Mouse (Mus musculus) inflammation-experienced regulatory T-cells, adult 6 months (primary cell): ENCODE results near the gene Phlpp1. TPM values are rescaled to one million over a fixed set of nuclear protein-coding genes. Genes with fewer than 3 reads are reported as not detected.

Experiments
- ATAC-seq: one replicate; pipeline ENCODE4 v1.8.0; 2017
- polyA plus RNA-seq, 3 experiments: library from polyadenylated mRNA; unstranded; fragments of 100-300 nt; shearing (Covaris generic); gene quantifications; one replicate each; pipeline ENCODE4 v1.2.1; 2017

Gene Phlpp1
- polyA plus RNA-seq, 3 experiments from 2014 or later, result 4.4 to 7.8 (median 7.6) TPM

DNA sequence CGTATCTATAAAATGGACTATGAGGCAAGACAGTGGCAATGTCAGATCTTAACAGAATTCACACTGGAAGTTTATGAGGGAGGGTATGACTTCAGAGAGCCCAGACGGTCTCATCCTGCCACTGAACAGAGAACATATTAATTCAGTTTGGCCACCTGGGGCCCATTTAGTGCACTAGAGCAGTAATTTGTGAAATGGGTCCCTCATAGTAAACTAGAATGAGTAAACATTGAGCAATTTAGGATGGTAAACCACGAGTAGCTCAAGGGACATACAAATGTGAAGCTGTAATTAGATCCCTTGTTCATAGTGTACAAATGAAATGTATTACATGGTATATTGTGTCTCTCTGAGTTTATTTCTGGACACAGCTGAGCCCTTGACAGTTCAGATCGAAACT, 3.6 kb upstream of the Phlpp1 start:
- no peak for ATAC-seq

DNA sequence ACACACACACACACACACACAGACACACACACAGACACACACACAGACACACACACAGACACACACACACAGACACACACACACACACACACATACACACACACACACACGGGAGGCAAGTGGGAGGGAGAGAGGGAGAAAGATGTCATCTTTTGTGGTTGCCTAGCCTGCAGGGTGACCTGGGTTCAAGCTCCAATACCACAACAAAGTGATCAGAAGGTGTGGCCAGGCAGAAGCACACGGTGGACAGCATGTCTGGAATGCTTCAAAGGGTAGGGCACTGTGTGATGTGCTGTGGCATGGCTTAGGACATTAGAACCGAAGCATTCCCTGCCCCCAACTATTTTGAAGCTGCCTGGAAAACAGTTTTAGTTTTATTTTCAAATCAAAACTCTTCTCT, 2.8 kb upstream of the Phlpp1 start:
- no peak for ATAC-seq

DNA sequence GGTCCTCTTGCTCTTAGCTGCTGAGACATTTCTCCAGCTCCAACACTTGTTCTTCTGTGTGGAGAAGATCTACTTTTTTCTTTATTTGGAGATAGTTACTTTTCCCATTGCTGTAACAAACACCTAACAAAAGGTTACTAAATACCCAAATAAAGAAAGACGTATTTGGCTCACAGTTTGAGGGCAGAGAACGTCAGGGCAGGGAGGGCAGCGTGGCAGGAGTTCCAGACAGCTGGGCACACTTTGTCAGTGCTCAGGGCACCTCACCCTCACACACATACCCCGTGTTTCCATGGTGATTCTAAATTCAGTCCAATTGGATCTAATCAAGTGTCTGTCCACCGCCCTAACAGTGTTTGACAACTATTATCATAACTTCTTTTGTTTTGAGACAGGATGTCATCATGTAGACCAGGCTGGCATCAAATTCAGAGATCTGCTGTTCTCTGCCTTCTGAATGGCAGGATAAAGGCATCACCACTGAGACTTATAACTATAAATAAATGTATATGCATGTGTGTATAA, 1.7 kb upstream of the Phlpp1 start:
- ATAC-seq, result no peak

DNA sequence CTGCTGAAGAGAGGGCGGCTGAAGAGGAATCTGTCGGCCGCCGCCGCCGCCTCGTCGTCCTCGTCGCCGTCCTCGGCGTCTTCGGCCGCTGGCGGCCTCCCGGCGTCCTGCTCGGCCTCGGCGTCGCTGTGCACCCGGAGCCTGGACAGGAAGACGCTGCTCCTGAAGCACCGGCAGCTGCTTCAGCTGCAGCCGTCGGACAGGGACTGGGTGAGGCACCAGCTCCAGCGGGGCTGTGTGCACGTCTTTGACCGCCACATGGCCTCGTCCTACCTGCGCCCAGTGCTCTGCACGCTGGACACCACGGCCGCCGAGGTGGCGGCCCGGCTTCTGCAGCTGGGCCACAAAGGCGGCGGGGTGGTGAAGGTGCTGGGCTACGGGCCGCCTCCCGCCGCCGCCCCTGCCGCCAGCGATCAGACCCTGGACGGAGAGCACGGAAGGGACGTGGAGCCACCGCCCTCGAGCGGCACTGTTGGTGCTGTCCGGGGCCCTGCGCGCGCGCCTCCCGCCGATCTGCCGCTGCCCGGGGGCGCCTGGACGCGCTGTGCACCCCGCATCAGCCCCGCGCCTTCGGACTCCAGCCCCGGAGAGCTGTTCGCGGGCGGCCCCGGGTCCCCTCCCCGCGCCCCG, 864 bp downstream of the Phlpp1 start:
- ATAC-seq, result no peak

DNA sequence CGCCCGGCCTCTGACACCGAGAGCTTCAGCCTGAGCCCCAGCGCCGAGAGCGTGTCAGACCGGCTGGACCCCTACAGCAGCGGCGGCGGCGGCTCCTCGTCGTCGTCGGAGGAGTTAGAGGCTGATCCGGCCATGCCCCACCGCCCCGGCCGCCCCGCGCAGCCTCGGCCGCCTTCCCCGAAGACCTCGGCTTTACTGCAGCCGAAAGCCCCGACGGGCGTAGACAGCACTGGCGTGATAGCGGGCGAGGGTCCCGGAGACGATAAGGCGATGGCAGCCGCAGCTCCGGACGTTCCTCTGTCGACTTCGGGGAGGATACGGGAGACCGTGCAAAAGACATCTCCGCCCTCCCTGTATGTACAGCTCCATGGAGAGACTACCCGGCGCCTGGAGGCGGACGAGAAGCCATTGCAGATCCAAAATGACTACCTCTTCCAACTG, 1.4 kb downstream of the Phlpp1 start:
- no peak for ATAC-seq

DNA sequence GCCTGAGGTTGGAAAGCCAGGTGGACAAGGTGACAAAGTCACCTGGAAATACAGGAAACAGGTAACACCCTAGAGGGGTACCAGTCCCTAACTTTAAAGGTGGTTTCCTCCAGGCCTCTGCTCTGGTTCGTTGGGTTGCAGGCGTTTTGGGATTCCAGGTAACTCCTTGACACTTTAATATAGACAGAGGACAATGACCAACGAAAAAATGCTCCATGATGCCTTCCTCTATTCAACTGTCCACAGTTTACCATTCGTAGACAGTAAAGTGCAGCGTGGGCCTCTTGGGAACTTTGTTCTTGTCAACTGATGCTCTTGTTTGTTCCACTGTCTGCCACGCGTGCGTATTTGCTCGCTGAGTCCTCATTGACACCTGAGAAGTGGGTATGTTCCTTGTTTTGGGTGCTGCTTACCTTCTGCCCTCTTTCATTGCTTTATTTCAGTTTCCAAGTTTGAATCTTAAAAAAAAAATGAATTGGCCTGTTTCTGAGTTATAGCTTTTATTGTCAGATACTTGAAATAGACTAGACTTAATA, 2.1 kb downstream of the Phlpp1 start:
- no peak for ATAC-seq

DNA sequence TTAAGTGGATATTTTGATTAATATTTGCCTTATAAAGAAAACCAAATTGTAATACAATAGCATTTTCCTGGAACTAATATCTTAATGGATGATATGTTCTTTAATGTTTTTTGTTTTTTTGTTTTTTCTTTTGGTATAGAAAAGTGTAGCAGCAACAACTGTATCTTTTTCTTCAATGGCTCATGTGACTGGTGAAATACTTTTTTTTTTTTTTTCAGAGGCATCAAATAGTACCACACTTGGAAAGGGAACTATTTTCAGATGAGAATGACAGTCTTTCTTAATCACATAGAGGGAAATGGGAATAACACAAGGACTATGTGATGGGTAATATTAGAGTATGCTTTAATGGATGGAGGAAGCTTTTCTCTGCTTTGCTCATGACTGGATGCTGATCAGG, 3.0 kb downstream of the Phlpp1 start:
- no peak for ATAC-seq

DNA sequence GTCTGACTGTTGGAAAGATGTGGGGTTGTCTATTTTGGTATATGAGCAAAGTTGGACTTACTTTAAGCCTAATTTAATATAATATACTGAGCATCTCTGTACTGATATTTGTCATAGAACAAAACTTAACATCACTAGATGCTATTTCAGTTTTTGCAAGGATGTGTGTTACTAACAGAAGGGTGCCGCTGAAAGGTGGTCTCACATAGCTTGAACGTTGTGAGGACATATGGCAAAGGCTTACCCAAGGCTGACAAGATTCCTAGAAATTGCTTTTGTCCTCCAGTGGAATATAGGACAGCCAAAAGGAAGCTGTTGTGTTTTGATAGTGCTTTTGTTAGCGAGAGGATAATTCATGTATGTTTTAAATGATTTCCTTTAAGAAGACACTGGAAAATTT, 3.8 kb downstream of the Phlpp1 start:
- ATAC-seq, result no peak

DNA sequence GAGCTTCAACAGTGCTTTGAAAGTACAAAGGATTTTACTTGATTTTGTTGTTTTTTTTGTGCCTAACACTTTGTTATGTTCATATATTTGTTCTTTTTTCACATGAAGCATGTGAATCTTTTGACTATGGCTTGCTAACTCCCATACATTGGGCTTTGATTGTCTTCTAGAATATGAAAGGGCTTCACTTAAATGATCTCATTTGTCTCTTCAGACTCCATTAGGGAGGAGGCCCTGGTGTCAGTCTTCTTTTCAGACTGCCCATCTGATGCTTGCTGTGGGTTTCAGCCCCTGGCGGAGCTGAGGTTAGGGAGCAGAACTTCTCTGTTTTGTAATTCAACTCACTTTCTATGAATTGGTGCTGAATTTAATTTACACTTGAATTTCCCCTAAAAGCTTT, 5.2 kb downstream of the Phlpp1 start:
- no peak for ATAC-seq

DNA sequence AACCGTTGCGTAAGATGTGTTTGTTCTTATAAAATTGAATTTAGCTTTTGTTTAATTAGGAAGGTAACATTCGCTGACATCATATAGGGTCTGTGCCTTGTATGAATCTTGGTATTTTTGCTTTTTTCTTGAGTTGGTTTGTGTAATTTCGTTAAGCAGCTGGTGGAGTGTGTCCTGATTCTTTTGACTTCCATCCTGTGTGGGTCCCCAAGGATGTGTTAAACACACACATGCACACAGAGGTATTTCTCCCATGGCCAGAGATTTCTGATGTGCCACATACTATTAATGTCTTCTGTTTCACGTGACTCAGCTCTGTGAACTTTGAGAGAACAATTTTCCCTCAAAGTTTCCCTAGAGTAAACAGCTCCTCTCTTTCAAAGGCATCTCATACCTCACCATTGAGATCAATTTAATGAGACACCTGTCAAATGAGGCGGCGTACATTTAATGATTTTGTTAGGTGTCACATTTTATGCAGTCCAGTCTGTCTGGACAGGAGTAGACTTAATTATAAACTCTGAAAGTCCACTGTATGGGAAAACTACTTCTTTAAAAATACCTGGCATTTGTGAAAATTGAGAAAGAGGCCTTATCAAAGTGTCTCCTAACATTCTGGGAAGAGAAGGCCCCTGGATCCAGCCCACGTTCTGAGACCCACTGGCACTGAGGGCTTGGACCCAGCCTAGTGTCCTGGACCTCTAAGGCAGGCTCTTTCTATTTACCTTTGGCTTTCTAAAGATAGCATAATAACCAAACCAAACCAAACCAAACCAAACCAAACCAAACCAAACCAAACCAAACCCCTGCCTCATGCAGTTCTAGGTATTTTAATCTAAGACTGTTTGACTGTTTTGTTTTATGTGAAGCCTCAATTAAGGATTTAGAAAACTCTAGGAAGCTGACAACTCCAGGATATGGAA, 6.6 kb downstream of the Phlpp1 start:
- no peak for ATAC-seq

DNA sequence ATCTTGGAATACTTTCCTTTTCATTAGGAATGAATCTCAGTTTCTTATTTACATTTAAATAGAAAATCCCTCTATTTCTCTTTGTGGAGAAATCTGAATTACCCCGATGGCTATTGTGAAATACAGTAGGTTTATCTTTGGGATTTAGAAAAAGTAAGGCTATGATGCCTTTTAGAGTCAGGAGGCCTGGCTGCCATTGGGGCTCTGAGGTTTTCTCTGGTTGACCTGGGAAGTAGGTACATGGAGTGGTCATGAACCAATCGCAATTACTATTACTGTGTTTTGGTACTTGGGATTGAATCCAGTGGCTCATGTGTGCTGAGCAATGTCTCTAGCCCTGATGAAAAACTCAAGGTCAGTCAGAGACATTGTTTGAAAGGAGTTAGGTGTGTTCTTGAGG, 12.1 kb downstream of the Phlpp1 start:
- no peak for ATAC-seq

DNA sequence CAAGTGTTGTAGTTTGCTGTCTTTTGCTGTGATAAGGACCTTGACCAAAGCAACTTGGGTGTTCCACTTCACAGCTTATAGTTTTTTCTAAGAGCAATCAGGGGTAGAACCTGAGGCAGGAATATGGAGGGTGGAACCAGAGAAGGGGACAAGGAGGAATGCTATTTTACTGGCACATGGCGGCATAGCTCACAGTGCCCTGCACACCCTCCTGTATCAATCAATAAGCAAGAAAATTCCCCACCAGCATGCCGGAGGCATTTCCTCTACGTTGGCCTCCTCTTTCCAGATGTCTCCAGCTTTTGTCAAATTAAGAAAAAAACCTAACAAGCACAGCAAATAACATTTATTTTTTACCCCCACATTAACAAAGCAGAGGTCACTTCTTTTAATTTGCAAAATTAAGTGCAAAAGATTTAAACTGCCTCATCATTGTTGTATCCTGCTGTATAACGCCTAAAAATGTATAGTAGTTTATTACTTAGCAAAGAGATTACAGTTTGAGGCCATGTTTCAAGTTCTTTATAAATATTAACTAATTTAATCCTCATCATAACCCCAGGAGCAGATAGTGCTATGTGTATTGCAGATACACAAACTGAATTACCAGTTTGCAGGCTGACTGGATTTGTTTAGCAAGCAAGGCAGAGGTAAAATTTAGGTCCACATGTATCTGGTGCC, 13.4 kb downstream of the Phlpp1 start:
- no peak for ATAC-seq

DNA sequence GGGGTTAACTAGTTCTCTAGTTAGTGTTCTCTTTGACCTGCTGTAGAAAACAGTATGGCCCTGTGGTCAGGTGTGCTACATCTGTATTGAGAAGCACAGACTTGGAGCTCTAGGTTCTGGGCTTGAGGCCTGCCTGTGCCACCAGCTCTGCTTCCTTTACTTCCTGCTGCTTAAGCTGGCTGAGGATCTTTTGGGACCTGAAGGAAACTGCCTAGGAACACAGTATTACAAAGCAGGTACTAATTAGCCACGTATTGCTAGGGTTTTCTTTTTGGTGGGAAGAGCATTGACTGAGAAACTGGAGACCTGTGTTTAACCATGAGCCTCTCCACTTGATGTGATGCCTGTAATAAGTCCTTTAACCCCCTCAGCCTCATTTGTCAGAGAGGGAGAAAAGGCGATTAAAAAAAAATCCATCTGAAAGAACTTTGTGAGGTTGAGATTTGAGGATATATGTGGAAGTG, 13.9 kb downstream of the Phlpp1 start:
- ATAC-seq, result no peak

DNA sequence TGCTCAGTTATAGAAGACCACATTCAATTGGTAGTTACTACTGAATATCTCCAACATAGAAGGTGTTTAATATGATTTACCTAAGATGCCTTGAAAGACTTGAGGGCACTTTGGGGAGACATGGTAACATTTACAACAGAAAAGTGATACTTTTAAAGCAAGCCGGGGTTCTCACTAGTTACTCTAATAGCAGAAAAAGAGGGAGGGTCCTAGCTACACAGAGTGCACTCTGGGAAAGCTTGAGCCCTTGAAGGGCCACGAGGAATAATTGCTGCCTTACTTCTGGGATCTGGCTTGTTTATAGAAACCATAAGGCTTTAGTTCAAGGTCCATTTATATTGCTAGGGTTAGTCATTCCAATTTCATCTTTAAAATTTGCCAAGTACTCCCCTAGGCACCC, 14.5 kb downstream of the Phlpp1 start:
- ATAC-seq, result no peak

DNA sequence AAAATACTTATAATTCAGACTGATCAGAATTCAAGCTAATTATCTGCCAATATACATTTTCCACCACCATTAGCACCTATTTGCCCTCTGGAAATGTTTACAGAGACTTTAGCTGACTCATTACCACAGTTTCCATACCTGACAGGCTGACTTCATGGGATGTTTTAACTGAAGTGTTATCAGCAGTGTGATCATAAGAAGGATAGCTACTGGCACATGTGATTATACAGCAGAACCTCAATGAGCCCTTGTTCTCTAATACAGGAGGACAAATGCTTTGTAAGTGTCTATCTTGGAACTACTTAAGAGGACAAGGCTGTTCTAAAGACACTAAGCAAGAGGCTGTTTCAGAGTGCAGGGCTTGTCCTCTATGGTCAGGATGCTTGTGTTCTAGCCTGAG, 15.9 kb downstream of the Phlpp1 start:
- peak; percentile 67 for ATAC-seq

DNA sequence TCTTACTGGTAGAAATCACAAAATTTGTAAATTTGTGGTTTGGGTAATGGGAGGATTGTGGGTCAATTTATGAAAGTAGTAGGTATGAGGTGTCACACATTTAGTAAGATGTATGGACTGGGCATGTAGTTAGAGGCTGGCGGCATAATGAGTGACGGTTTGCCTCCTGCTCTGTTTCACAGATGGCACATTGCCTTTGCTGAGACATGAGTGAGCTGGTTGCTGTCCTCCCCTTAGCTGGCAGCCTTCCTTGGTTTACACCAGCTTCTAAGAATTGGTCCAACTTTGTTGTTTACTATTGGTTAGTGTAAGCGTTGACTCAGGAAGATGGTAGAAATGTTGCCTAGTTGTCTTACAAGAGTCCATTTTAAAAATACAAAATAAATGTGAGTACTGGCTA, 17.2 kb downstream of the Phlpp1 start:
- ATAC-seq, result no peak

DNA sequence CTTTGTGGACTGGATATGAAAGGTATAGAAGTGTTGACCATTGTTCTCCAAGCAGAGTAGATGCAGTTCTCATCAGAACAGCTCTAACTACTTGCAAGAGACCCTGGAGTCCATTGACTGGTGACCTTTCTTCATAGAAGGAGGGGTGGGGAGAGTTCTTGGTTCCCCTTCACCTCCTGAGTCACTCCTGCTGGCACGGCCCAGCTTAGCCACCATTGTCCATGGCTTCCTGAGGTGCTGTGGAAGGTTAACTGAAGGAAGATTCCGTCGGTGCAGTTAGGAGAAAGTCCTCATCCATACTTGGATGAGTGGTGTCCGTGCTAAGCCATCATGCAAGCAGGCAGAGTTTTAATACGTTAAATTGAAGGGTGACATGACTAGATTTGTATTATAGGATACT, 17.8 kb downstream of the Phlpp1 start:
- no peak for ATAC-seq

DNA sequence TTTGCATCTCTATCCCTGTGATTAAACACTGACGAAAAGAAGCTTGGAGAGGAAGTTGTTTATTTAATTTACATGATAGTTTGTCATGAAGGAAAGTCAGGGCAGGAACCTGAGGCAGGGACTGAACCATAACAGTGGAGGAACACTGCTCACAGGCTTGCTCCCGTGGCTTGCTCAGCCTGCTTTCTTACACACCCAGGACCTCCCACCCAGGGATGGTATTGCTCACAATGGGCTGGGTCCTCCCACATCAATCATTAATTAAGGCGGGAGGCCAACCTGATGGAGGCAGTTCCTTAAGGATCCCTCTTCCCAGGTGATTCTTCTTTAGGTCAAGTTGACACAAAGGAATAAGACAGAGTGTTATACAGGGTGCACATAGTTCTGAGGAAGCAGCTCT, 19.1 kb downstream of the Phlpp1 start:
- ATAC-seq, result no peak

DNA sequence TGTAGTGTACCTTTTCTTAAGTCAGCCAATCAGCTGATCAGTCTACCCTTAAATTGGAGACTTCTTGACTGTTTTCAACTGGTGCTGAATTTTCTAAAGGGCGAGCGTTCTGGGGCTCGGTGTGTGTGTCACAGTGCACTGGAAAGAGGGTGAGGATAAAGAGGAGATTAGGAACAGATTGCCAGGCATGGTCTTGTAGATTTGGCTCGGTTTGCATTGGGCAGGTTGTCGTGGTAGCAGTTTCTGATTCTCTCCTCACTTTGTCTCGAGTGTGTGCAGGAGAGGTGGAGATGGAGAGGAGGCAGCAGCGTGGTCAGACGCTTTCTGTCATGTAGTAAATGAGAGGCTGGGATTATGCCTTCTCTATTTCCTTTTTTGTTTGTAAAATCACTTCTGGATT, 20.3 kb downstream of the Phlpp1 start:
- no peak for ATAC-seq

DNA sequence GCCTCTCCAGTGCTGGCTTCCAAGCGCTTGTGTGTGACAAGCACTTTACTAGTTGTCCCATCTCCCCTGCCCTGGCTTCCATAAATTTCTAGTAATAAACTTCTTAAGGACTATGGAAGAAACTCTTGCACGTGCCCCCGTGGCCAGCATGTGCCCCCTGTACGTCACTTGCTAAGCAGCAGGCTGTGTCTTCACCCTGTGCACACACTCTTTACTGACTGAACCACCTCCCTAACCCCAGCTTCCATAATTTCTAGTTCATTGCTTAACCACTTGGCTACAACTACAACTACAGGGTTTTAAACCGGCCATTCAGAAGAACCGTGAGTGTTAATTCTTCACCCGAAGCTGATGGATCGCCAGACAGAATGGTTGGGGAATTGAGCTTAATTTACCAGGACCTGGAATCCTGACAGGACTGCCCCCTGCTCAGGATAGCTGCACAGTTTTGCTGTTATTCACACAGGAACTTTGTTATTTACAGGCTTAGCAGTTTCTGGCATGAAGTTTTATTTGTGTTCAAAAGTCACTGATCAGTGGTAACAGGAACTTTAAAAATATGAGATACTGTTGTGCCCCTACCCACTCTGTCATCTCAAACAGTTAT, 21.4 kb downstream of the Phlpp1 start:
- no peak for ATAC-seq

DNA sequence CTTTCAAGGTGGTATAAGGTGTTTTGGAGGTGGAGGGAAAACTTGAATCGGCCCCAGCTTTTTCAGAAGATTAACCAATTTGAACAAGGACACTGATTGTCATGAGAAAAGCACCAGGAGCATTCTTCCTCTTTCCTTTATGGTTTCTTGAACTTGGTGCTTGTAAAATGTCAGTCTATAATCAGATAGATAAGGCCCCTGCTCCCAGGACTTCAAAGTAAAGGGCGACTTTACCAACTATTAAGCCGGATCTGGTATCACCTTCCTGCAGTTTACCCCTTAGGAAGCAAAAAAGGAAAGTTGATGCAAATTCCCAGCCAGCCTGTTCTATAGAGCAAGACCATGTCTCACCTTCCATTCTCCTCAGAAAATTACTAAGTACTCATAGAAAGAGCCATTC, 21.9 kb downstream of the Phlpp1 start:
- no peak for ATAC-seq

DNA sequence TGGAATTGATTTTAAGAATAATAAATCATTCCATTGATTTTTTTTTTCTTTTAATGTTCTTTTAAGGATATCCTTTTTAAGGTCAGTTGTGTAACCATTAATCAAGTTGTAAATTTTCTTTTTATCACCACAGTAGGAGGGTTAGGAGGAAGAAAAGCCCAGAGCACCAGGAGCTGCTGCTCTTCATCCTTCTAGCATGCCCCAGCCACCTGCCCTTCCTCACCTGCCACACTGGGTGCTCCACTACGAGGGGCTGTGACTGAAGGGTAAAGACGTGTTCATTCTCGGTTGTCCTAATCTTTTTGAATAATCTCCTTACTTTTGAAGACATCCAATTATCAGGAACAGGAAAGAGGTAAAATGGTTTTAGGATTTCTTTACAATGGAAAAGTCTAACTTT, 22.7 kb downstream of the Phlpp1 start:
- no peak for ATAC-seq

DNA sequence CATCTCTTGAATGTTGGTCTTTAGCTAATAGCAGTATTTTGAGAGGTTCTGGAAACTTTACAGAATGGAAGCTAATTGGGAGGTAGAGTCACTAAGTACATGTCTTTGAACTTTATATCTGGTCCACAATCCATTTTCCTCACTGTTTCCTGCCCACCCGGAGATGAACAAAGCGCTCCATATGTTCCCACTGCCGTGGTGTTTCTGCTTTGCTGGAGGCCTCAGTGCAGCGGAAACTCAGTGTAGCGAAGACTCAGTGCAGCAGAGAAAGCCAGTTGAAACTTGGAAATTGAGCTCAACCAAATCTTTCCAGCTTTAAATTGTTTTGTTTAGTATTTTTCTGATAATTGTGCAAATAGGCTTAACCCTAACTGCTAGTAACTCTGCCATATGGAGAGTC, 26.4 kb downstream of the Phlpp1 start:
- no peak for ATAC-seq
